Mouse (Mus musculus) adipose tissue, adult 10 weeks (tissue): ENCODE measurements around the gene Ttc5. TPM values are rescaled to one million over a fixed set of nuclear protein-coding genes. Genes with fewer than 3 reads are reported as not detected.

Experiments used
- polyA plus RNA-seq: library from polyadenylated mRNA; stranded (reverse); fragments of 350-450 nt; fragmentation: Illumina TruSeq; extraction: RNeasy Lipid Tissue Mini Kit (QIAGEN cat#74804); gene quantifications from one replicate; pipeline ENCODE4 v1.2.3, GENCODE M21; 2014; ENCODE audit warnings: low read depth, low replicate concordance

The Ttc5 gene
- 33.6 TPM for polyA plus RNA-seq

GRCm38 (mm10) chr14:50785251-50785637 lies at the start of gene Ttc5:
Gene Ttc5, minus strand, starts transcription at chr14:50785519.

DNA sequence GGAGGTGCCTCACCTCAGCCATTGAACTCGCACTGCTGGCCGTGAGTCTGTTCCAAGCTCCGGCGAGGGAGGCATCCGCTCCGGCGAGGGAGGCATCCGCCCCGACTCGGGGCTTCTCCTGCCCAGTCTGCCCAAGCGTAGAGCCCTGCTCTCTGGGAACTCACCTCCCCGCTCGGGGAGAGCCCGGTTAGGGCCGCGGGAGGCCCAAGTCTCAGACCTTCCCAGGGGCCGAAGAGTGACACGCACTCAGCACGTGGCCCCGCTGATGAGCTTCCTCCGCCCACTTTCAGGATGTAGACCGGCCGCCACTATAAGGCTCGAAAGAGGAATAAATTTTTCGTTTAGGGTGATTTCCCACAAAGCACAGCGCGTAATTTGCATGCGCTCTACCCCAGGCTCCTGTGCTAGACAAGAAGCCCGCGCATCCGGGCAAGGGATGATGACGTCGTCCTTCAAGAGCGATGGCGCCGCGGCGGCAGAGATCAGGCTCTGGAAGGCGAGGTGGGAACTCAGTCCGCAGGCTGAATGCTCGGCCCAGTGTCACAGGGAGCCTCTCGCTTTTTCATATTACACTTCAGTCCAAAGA lies 22.3 kb upstream of the Ttc5 start, which contains the start of the genes Ccnb1ip1 and Parp2:
Gene Ccnb1ip1 (minus strand): TSS at position 246 of the 586 bp plus-strand sequence.
Gene Parp2 (plus strand): TSS at position 355 of the 586 bp plus-strand sequence.

DNA sequence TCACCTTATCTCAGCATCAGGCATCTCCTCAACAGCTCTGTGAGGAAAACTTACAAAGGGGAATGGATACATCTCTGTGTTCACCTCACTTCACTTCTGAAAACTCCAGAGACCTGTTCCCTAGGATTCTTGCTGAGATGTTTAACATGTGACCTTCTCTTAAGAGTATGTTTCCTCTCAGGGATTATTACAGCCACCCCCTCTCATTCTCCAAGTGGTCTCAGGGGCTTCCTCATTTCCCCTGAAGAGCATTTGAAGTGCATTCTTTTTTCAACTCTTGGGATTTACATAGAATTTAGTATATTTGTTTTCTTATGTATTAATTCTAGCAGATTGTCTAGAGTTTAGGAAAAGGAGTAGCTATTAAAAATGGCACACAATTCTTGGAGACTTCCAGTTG lies 40.3 kb downstream of the Ttc5 start, which contains the start of gene Olfr749:
Gene Olfr749 (minus strand): TSS at position 101 of the 400 bp plus-strand sequence.

Other genes starting within 250 kb of the Ttc5 start
- not detected for gene Olfr744, start 170.6 kb downstream of the Ttc5 start, polyA plus RNA-seq
- gene Olfr745, start 146.1 kb downstream of the Ttc5 start, polyA plus RNA-seq = not detected
- gene Olfr746, start 138.4 kb downstream of the Ttc5 start, polyA plus RNA-seq = not detected
- gene Olfr747, start 92.3 kb downstream of the Ttc5 start, polyA plus RNA-seq = not detected
- gene Olfr748, start 78.1 kb downstream of the Ttc5 start, polyA plus RNA-seq = not detected
- gene Olfr749, start 40.4 kb downstream of the Ttc5 start, polyA plus RNA-seq = not detected
- not detected for gene Ccnb1ip1, start 22.2 kb upstream of the Ttc5 start, polyA plus RNA-seq
- gene Parp2, start 22.3 kb upstream of the Ttc5 start, polyA plus RNA-seq = 33.7 TPM
- 28.4 TPM for gene Tep1, start 85.0 kb upstream of the Ttc5 start, polyA plus RNA-seq
- gene Klhl33, start 112.0 kb upstream of the Ttc5 start, polyA plus RNA-seq = 1.9 TPM
- 66.1 TPM for gene Osgep, start 139.4 kb upstream of the Ttc5 start, polyA plus RNA-seq
- gene Apex1, start 139.4 kb upstream of the Ttc5 start, polyA plus RNA-seq = 65.9 TPM
- 62.6 TPM for gene Pip4p1, start 145.3 kb upstream of the Ttc5 start, polyA plus RNA-seq
- gene Pnp, start 145.6 kb upstream of the Ttc5 start, polyA plus RNA-seq = 85.6 TPM
- 94.9 TPM for gene Gm49342, start 159.0 kb upstream of the Ttc5 start, polyA plus RNA-seq
- 6.4 TPM for gene Pnp2, start 170.5 kb upstream of the Ttc5 start, polyA plus RNA-seq
- gene Rnase10, start 222.2 kb upstream of the Ttc5 start, polyA plus RNA-seq = 2,147 TPM